Mouse (Mus musculus) cerebellum, adult 2 months (tissue): ENCODE measurements at regions not wholly inside any gene's neighbourhood (a gene's known extent, or its start where the extent isn't known, plus 50 kb on each side); places are given as distances from the start of the nearest gene placed in this dataset.
A peak's percentile ranks its signal among the peaks of the same experiment; 100 is the strongest.

Experiments used
- DNase-seq, 2 experiments: peaks; one replicate each; pipeline ENCODE4 v3.0.0; 2021
- H3K27ac ChIP-seq: fragments of 200-500 bp; 2 replicates; pipeline ENCODE4 v1.5.1; 2012; ENCODE audit warnings: low read length, control low read depth, inconsistent platforms; ENCODE audit not compliant: insufficient read depth
- H3K27me3 ChIP-seq: fragments of 200-500 bp; 2 replicates; pipeline ENCODE4 v1.6.1; 2012; ENCODE audit warnings: inconsistent platforms, mild to moderate bottlenecking, low read length, moderate library complexity; ENCODE audit not compliant: control insufficient read depth, insufficient read depth
- H3K4me1 ChIP-seq: fragments of 200-500 bp; 2 replicates; pipeline ENCODE4 v1.6.1; 2011; ENCODE audit warnings: low read length; ENCODE audit not compliant: control insufficient read depth, insufficient read depth
- H3K4me3 ChIP-seq: fragments of 200-500 bp; replicated peaks from 2 replicates; pipeline ENCODE3; 2011; ENCODE audit warnings: mild to moderate bottlenecking, low read depth, low read length, control low read depth; ENCODE audit not compliant: insufficient read depth
- CTCF ChIP-seq: fragments of 200-500 bp; IDR thresholded peaks from 2 replicates; pipeline ENCODE4 v1.5.1; 2011; ENCODE audit warnings: low read depth, mild to moderate bottlenecking, control low read depth, low read length, moderate library complexity, borderline replicate concordance; ENCODE audit not compliant: insufficient read depth
- POLR2A ChIP-seq: fragments of 200-500 bp; IDR thresholded peaks from 2 replicates; pipeline ENCODE4 v1.6.1; 2011; ENCODE audit warnings: low read length, control low read depth, borderline replicate concordance; ENCODE audit not compliant: insufficient read depth
- WGBS: fragments of 180-500 bp; shearing (Covaris S2); methylation state at CpG from one replicate; pipeline ENCODE4 v1.1.7; 2018; 5-methylcytosine and 5-hydroxymethylcytosine counted together

DNA sequence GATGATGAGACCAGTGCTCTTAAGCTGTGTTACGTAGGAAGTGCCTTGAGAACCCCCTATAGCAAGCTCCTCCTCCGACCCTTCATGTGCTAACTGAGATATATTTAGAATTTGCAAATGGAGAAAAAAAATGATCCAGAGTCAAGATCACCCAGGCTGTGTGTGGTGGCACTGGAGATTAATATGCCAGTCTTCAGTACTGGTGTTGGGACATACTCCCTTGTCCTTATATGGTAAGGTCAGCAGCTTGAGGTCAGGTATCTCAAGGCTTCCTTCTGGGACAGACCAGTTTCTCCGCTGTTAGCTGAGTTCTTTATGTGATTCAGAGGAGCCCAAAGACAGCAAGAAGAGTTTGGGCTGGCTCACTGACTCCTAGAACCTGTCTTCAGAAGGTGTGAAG is 116.0 kb upstream of the Cox10 start:
- Histone ChIP-seq H3K4me1 (no peaks in the 10 kb centered on the region), H3K27ac (no peak overlapping the region), H3K4me3 (no peak overlapping the region), H3K27me3 (no peaks in the 10 kb centered on the region; the same call in 1 of the 2 replicates)
- 87% methylated on average over 3 of the region's 3 CpGs for WGBS
- no peak for TF ChIP-seq POLR2A
- no peak for TF ChIP-seq CTCF
- no peak for DNase-seq

- no peaks in the 10 kb centered on the region; the same call in 1 of the 2 replicates for H3K4me1 ChIP-seq
- TF ChIP-seq CTCF (no peak), POLR2A (no peak)
- H3K27ac ChIP-seq, result no peak overlapping the region
- H3K4me3 ChIP-seq, result no peak overlapping the region
- no peak for DNase-seq
- 81% methylated on average over 2 of the region's 2 CpGs for WGBS
- H3K27me3 ChIP-seq, result no peaks in the 10 kb centered on the region
Measured at GRCm38 (mm10) chr11:64188701-64189100, 109.4 kb upstream of the Cox10 start.

- 75% methylated on average over 9 of the region's 9 CpGs for WGBS
- Histone ChIP-seq H3K4me3 (no peak overlapping the region), H3K27me3 (no peaks in the 10 kb centered on the region), H3K4me1 (no peaks in the 10 kb centered on the region; the same call in 1 of the 2 replicates), H3K27ac (no peak overlapping the region)
- DNase-seq, result no peak
- TF ChIP-seq POLR2A (no peak), CTCF (no peak)
Measured at GRCm38 (mm10) chr11:64187488-64188444, 108.5 kb upstream of the Cox10 start.

DNA sequence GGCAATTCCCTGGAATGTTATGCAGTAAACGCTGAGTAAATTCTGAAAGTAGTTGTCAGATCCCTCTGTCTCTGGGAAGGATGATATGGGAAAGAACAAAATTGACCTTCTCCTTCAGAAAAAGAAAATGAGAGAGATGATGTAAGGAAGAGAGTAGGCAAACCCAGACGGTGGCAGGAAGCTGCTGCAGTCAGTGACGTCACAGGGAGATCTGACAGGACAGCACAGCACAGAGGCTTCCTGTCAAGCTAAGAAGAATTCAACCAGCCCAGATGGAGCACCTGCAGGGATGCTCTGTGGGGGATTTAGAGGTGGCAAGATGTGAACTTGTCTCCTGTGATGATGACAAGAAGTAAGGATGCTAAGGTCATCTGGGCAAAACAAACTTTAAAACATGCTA is 107.7 kb upstream of the Cox10 start:
- no peak overlapping the region for H3K27ac ChIP-seq
- no peaks in the 10 kb centered on the region for H3K27me3 ChIP-seq
- no peak overlapping the region for H3K4me3 ChIP-seq
- TF ChIP-seq POLR2A (no peak), CTCF (no peak)
- no peaks in the 10 kb centered on the region; the same call in 1 of the 2 replicates for H3K4me1 ChIP-seq
- DNase-seq, result peak; percentile 38 to 48
- 38% methylated on average over 3 of the region's 3 CpGs for WGBS

- TF ChIP-seq CTCF, result no peak
- no peak for TF ChIP-seq POLR2A
- H3K27me3 ChIP-seq, result no peaks in the 10 kb centered on the region
- 79% methylated on average over 2 of the region's 2 CpGs for WGBS
- DNase-seq, result no peak
- no peaks in the 10 kb centered on the region; the same call in 1 of the 2 replicates for H3K4me1 ChIP-seq
- no peak overlapping the region for H3K4me3 ChIP-seq
- H3K27ac ChIP-seq, result no peak overlapping the region
Measured at GRCm38 (mm10) chr11:64186590-64186989, 107.3 kb upstream of the Cox10 start.

- TF ChIP-seq POLR2A (no peak), CTCF (no peak)
- DNase-seq, result no peak
- Histone ChIP-seq H3K4me3 (no peak overlapping the region), H3K27ac (no peak overlapping the region), H3K4me1 (no peaks in the 10 kb centered on the region), H3K27me3 (no peaks in the 10 kb centered on the region)
- WGBS, result 86% methylated on average over 2 of the region's 2 CpGs
Measured at GRCm38 (mm10) chr11:64180036-64180435, 100.8 kb upstream of the Cox10 start.

DNA sequence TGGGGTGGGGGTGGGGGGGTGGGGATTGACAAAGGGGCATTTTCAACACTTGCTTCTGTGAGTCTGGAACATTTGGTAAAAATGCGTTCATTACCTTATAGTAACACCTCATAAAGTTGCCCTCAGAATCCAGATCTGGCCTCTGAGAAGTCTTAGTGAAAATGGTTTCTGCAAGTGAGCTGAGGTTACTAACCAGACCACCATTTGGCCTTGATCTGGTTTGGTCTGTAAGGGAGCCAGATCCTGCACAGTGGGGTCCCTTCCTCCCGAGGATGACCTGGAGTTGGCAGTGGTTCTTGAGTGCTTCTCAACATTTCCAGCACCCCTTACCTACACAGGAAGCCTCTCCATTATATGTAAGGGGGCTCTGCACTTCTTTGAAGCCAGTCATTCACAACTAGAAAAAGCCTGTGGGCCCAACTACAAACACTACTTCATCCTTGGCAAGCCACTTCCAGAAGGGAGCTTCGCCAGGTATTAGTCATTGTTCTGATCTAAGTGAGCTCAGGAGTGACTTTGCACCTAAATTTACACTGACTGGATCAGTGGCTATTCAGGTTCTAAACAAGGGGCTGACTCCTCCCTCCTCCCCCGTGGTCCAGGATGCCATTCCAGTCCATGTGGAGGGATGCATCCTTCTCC is 94.3 kb upstream of the Cox10 start:
- no peaks in the 10 kb centered on the region for H3K4me1 ChIP-seq
- no peak overlapping the region for H3K4me3 ChIP-seq
- 52% methylated on average over 4 of the region's 4 CpGs for WGBS
- no peaks in the 10 kb centered on the region for H3K27me3 ChIP-seq
- no peak overlapping the region for H3K27ac ChIP-seq
- DNase-seq, result peak in 1 of 2 experiments; percentile 10
- TF ChIP-seq POLR2A (no peak), CTCF (no peak)
